Comparison of ENCODE assay signal across 13 mouse cellular contexts in genomic region chr1:33645689-33646088, GRCm38 (mm10). TPM values are rescaled to one million over a fixed set of nuclear protein-coding genes. Genes with fewer than 3 reads are reported as not detected.
A peak's percentile ranks its signal among the peaks of the same experiment; 100 is the strongest.
DNase-seq lines count a peak whose midpoint lies in the region; ATAC-seq and TF ChIP-seq lines count a peak whose summit lies in the region.
"Had no signal": no experiment of that assay in that cellular context is flagged by ENCODE, and none has a peak within 500 bp of the region (broad histone marks: within the 10 kb centered on the region; RNA-seq: fewer than 3 reads in every experiment).

No protein-coding gene starts in this region.

- no peak for TF ChIP-seq CTCF in G1E (IDR thresholded peaks at IDR 0.05; ENCODE audit: low read depth, low read length)

- WGBS in forebrain, embryonic 15.5 days: 74% methylated on average over 1 of the region's 1 CpGs
- WGBS in forebrain, embryonic 10.5 days: 90% methylated on average over 1 of the region's 1 CpGs
- WGBS in liver, embryonic 16.5 days (ENCODE audit: insufficient replicate concordance): 74% methylated on average over 1 of the region's 1 CpGs

- no peaks in the 10 kb centered on the region for H3K9me3 ChIP-seq in forebrain, embryonic 15.5 days
- H3K9me3 ChIP-seq in forebrain, embryonic 10.5 days: no peaks in the 10 kb centered on the region
- no peaks in the 10 kb centered on the region for H3K9me3 ChIP-seq in G1E (replicated peaks)
- no peaks in the 10 kb centered on the region for H3K9me3 ChIP-seq in liver, embryonic 16.5 days (replicated peaks; ENCODE audit: control insufficient read depth, low read length)
- H3K9me3 ChIP-seq: limb, embryonic 15.5 days had no signal

- peak overlapping the region; percentile 70 for H3K27ac ChIP-seq in forebrain, embryonic 15.5 days (replicated peaks)
- no peak overlapping the region for H3K27ac ChIP-seq in forebrain, embryonic 10.5 days
- H3K27ac ChIP-seq in liver, embryonic 16.5 days (ENCODE audit: low read length): peak overlapping the region; percentile 17
- H3K27ac ChIP-seq: hindbrain, embryonic 14.5 days; limb, embryonic 15.5 days had no signal

- no peak overlapping the region for H3K9ac ChIP-seq in forebrain, embryonic 15.5 days (replicated peaks)
- H3K9ac ChIP-seq in liver, embryonic 16.5 days (ENCODE audit: low read depth, low read length): peak overlapping the region; percentile 30; the same call in 1 of the 2 replicates
- H3K9ac ChIP-seq: hindbrain, embryonic 14.5 days; limb, embryonic 15.5 days had no signal

- no peak overlapping the region for H3K4me2 ChIP-seq in forebrain, embryonic 15.5 days (replicated peaks)
- no peak overlapping the region for H3K4me2 ChIP-seq in liver, embryonic 16.5 days (ENCODE audit: low read depth, low read length)
- H3K4me2 ChIP-seq: hindbrain, embryonic 14.5 days; limb, embryonic 15.5 days had no signal

- peak; percentile 55 for ATAC-seq in forebrain, embryonic 15.5 days (replicated peaks)
- peak; percentile 46; the same call in 1 of the 2 replicates for ATAC-seq in G1E (ENCODE audit: extremely low read depth, insufficient number of reproducible peaks, low FRiP score, poor library complexity, severe bottlenecking)
- peak; percentile 58 for ATAC-seq in liver, embryonic 16.5 days (ENCODE audit: low read depth)

- H3K27me3 ChIP-seq in forebrain, embryonic 15.5 days: no peaks in the 10 kb centered on the region
- no peaks in the 10 kb centered on the region for H3K27me3 ChIP-seq in forebrain, embryonic 10.5 days (ENCODE audit: poor library complexity, severe bottlenecking)
- H3K27me3 ChIP-seq in G1E (ENCODE audit: insufficient read depth, low read length): no peaks in the 10 kb centered on the region
- no peaks in the 10 kb centered on the region for H3K27me3 ChIP-seq in liver, embryonic 16.5 days (ENCODE audit: control insufficient read depth, insufficient read depth, low read depth, low read length)
- H3K27me3 ChIP-seq: limb, embryonic 15.5 days had no signal

- no peak overlapping the region for H3K4me3 ChIP-seq in forebrain, embryonic 15.5 days
- no peak overlapping the region for H3K4me3 ChIP-seq in forebrain, embryonic 10.5 days
- H3K4me3 ChIP-seq in G1E (ENCODE audit: low read depth, low read length): no peak overlapping the region
- H3K4me3 ChIP-seq in liver, embryonic 16.5 days (ENCODE audit: low read depth, low read length): no peak overlapping the region
- H3K4me3 ChIP-seq: limb, embryonic 15.5 days; myocyte had no signal

- peaks cover 6% of the 10 kb centered on the region for H3K4me1 ChIP-seq in forebrain, embryonic 15.5 days
- H3K4me1 ChIP-seq in forebrain, embryonic 10.5 days: peaks cover 3% of the 10 kb centered on the region; the same call in 1 of the 2 replicates
- peaks cover 32% of the 10 kb centered on the region for H3K4me1 ChIP-seq in G1E (ENCODE audit: insufficient read depth, low read depth, low read length)
- H3K4me1 ChIP-seq in liver, embryonic 16.5 days (ENCODE audit: control insufficient read depth, low read depth, low read length): peaks cover 25% of the 10 kb centered on the region
- H3K4me1 ChIP-seq: limb, embryonic 15.5 days had no signal

- no peaks in the 10 kb centered on the region; the same call in 1 of the 2 replicates for H3K36me3 ChIP-seq in forebrain, embryonic 15.5 days
- H3K36me3 ChIP-seq in forebrain, embryonic 10.5 days (replicated peaks): peaks cover 89% of the 10 kb centered on the region
- peaks cover 88% of the 10 kb centered on the region for H3K36me3 ChIP-seq in G1E (replicated peaks)
- peaks cover 34% of the 10 kb centered on the region for H3K36me3 ChIP-seq in liver, embryonic 16.5 days (ENCODE audit: control insufficient read depth, insufficient read depth)

- no peak for DNase-seq in forebrain, embryonic 10.5 days (ENCODE audit: extremely low spot score, low spot score)
- peak; percentile 18 for DNase-seq in kidney, postnatal 10 days
- no peak for DNase-seq in kidney, adult 9 months
- DNase-seq in G1E (ENCODE audit: low spot score) (peak; percentile 42), MN1 (ENCODE audit: low spot score) (no peak)
- no peak for DNase-seq in cerebellum, postnatal 14 days
- DNase-seq: adrenal gland, adult 8-10 months; cerebellum, adult 2 months had no signal

RNA-seq across cellular contexts. Expression of gene Prim2, which starts 23.9 kb away (rescaled TPM):
- polyA plus RNA-seq in forebrain, embryonic 15.5 days (2015; fragmentation: Nextera tagmentation; extraction: Ambion mirVana): 33.5 and 35.0 TPM in 2 replicates
- polyA plus RNA-seq in forebrain, embryonic 10.5 days (2016; fragmentation: Nextera tagmentation; extraction: Ambion mirVana): 61.3 and 61.5 TPM in 2 replicates
- 214 and 237 TPM in 2 replicates for total RNA-seq in G1E (2014; fragmentation: Nextera tagmentation)
- 157 and 159 TPM in 2 replicates for total RNA-seq in G1E (2017)
- 16.6 and 24.9 TPM in 2 replicates for polyA plus RNA-seq in G1E (2012)
- 27.4 and 30.4 TPM in 2 replicates for polyA plus RNA-seq in liver, embryonic 16.5 days (2015; fragmentation: Nextera tagmentation; extraction: Ambion mirVana)

Comparison
In these comparisons a context has a peak if more than half of its experiments do, and no peak if none do; other contexts are left out.
1. DNase-seq: peak in kidney, postnatal 10 days (single experiment) and G1E (single experiment); none in forebrain, embryonic 10.5 days (single experiment), kidney, adult 9 months (single experiment), MN1 (single experiment) and cerebellum, postnatal 14 days (0 of 2).
2. Peak in every context shown above with its lines, with median percentiles within 50 percentile points of each other: ATAC-seq.